In the genomic region with DNA sequence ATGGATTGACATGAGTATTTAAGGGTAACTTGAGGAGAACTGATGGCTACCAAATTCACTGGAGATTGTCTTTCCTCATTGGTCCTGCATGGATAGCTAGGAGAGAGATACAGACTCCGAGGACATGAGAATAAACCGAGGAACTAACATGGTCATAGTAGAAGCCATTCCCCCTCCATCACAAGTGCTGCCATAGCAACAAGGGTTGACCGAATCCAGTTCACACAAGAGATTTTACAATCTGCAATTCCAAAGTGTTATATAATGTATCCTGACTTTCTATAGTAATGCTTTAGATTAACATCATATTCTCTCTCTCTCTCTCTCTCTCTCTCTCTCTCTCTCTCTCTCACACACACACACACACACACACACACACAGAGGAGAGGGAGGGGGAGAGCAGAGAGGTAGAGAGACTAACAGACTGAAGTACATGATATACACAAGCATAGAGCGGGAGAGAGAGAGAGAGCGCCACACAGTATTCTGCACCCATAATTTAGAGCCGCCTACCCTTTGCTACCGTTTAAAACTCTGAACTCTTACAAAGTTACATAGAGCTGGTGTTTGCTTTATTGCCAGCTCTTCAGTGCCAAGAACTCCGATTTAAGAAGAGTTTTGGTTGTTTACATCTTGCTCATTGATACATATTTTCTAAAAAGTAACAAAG, we compare ENCODE assay signal across 27 mouse cellular contexts.
"Had no signal": no experiment of that assay in that cellular context is flagged by ENCODE, and none has a peak within 500 bp of the region (broad histone marks: within the 10 kb centered on the region; RNA-seq: fewer than 3 reads in every experiment).

No protein-coding gene starts in this region.

- ATAC-seq: hindbrain, embryonic 16.5 days; inflammation-experienced regulatory T-cells, adult 6 months; intestine, postnatal 0 days; liver, postnatal 0 days had no signal

- H3K4me3 ChIP-seq: gastrocnemius, adult 2 months; heart, adult 2 months; heart, embryonic 10.5 days; heart, embryonic 12.5 days; hindbrain, embryonic 10.5 days; hindbrain, embryonic 12.5 days; layer of hippocampus, adult 2 months; limb, embryonic 10.5 days; limb, embryonic 12.5 days; liver, embryonic 13.5 days; liver, embryonic 15.5 days had no signal

- H3K4me2 ChIP-seq: heart, embryonic 12.5 days; hindbrain, embryonic 12.5 days; hindbrain, embryonic 14.5 days; limb, embryonic 12.5 days; liver, embryonic 11.5 days; liver, embryonic 13.5 days; liver, embryonic 15.5 days had no signal

- H3K4me1 ChIP-seq: heart, embryonic 10.5 days; limb, embryonic 10.5 days; liver, embryonic 13.5 days; liver, embryonic 15.5 days had no signal

- H3K36me3 ChIP-seq: hindbrain, embryonic 12.5 days had no signal

- H3K27ac ChIP-seq: gastrocnemius, adult 2 months; heart, adult 2 months; heart, embryonic 10.5 days; hindbrain, embryonic 10.5 days; hindbrain, embryonic 12.5 days; hindbrain, embryonic 14.5 days; layer of hippocampus, adult 2 months; limb, embryonic 10.5 days; limb, embryonic 12.5 days; liver, embryonic 13.5 days; liver, embryonic 15.5 days had no signal

- H3K27me3 ChIP-seq: hindbrain, embryonic 12.5 days; limb, embryonic 12.5 days; liver, embryonic 13.5 days; liver, embryonic 15.5 days had no signal

- H3K9ac ChIP-seq: heart, embryonic 12.5 days; hindbrain, embryonic 12.5 days; hindbrain, embryonic 14.5 days; limb, embryonic 12.5 days; liver, embryonic 13.5 days; liver, embryonic 15.5 days; liver, postnatal 0 days had no signal

- H3K9me3 ChIP-seq: heart, embryonic 10.5 days; heart, embryonic 12.5 days; hindbrain, embryonic 10.5 days; hindbrain, embryonic 12.5 days; limb, embryonic 10.5 days; limb, embryonic 12.5 days; liver, embryonic 13.5 days; liver, embryonic 15.5 days had no signal

- DNase-seq: gastrocnemius, adult 2 months; gastrocnemius, postnatal 10 days; gastrocnemius, postnatal 25 days; heart, adult 2 months; heart, postnatal 10 days; heart, postnatal 4 days; kidney, adult 18-20 months; kidney, adult 8-10 months; kidney, postnatal 10 days; kidney, postnatal 25 days; kidney, postnatal 4 days; liver; liver, embryonic 13.5 days; liver, postnatal 0 days had no signal
